Mouse (Mus musculus): ENCODE measurements around the gene Atp13a4. TPM values are rescaled to one million over a fixed set of nuclear protein-coding genes. Genes with fewer than 3 reads are reported as not detected.

The Atp13a4 gene
- total RNA-seq, 2 experiments from 2014 or later, result 15.2 to 17.3 TPM

- Histone ChIP-seq H3K4me3 (no peak overlapping the region), H3K27ac (no peak overlapping the region)
- TF ChIP-seq CTCF (conservative IDR thresholded peaks at IDR 0.05), result no peak
- DNase-seq (ENCODE audit: low spot score in 2 of 2), result no peak
Measured at GRCm38 (mm10) chr16:29533641-29534040, 11.0 kb downstream of the Atp13a4 start.

GRCm38 (mm10) chr16:29527085-29527484, 17.6 kb downstream of the Atp13a4 start:
- no peak for TF ChIP-seq CTCF (conservative IDR thresholded peaks at IDR 0.05)
- DNase-seq (ENCODE audit: low spot score in 2 of 2), result no peak
- H3K4me3 ChIP-seq, result no peak overlapping the region
- no peak overlapping the region for H3K27ac ChIP-seq

- no peak for TF ChIP-seq CTCF (conservative IDR thresholded peaks at IDR 0.05)
- Histone ChIP-seq H3K4me3 (no peak overlapping the region), H3K27ac (no peak overlapping the region)
- DNase-seq (ENCODE audit: low spot score in 2 of 2), result no peak
Measured at GRCm38 (mm10) chr16:29526585-29526984, 18.1 kb downstream of the Atp13a4 start.

- DNase-seq (ENCODE audit: low spot score in 2 of 2), result peak in 1 of 2 experiments; percentile 14
- Histone ChIP-seq H3K27ac (peak overlapping the region; percentile 56; the same call in 1 of the 2 replicates), H3K4me3 (no peak overlapping the region)
- TF ChIP-seq CTCF (conservative IDR thresholded peaks at IDR 0.05), result no peak
Measured at GRCm38 (mm10) chr16:29512495-29512894, 32.2 kb downstream of the Atp13a4 start.

GRCm38 (mm10) chr16:29510743-29511142, 33.9 kb downstream of the Atp13a4 start:
- Histone ChIP-seq H3K4me3 (no peak overlapping the region), H3K27ac (no peak overlapping the region)
- DNase-seq (ENCODE audit: low spot score in 2 of 2), result no peak
- no peak for TF ChIP-seq CTCF (conservative IDR thresholded peaks at IDR 0.05)

GRCm38 (mm10) chr16:29509881-29510280, 34.8 kb downstream of the Atp13a4 start:
- no peak overlapping the region for H3K4me3 ChIP-seq
- H3K27ac ChIP-seq, result no peak overlapping the region
- TF ChIP-seq CTCF (conservative IDR thresholded peaks at IDR 0.05), result no peak
- no peak for DNase-seq (ENCODE audit: low spot score in 2 of 2)

- TF ChIP-seq CTCF (conservative IDR thresholded peaks at IDR 0.05), result no peak
- no peak overlapping the region for H3K4me3 ChIP-seq
- peak; percentile 11 to 33 for DNase-seq (ENCODE audit: low spot score in 2 of 2)
- H3K27ac ChIP-seq, result peak overlapping the region; percentile 69
Measured at GRCm38 (mm10) chr16:29504671-29505070, 40.0 kb downstream of the Atp13a4 start.

DNA sequence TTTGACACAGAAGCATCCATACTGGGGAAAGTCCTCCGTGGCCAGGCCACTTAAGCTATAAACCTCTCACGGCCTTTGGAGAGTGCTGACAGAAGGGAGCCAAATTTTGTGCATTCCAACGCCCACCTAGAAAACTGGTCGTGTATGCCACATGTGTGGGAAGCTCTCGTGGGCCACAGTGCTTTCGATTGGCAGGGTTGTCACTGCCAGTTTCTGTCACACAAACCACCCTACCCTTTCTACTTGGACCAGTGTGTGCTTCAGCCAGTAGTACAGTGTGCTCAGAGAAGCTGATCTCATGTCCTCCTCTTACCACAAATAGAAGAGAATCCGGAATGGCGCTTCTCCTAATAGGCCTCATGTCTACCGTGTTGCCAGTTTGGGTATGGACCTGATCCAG, 40.5 kb downstream of the Atp13a4 start:
- Histone ChIP-seq H3K27ac (peak overlapping the region; percentile 71), H3K4me3 (no peak overlapping the region)
- no peak for TF ChIP-seq CTCF (conservative IDR thresholded peaks at IDR 0.05)
- peak; percentile 2 to 11 for DNase-seq (ENCODE audit: low spot score in 2 of 2)

- DNase-seq (ENCODE audit: low spot score in 2 of 2), result no peak
- Histone ChIP-seq H3K27ac (no peak overlapping the region), H3K4me3 (no peak overlapping the region)
- TF ChIP-seq CTCF (conservative IDR thresholded peaks at IDR 0.05), result no peak
Measured at GRCm38 (mm10) chr16:29491031-29491430, 53.6 kb downstream of the Atp13a4 start.

DNA sequence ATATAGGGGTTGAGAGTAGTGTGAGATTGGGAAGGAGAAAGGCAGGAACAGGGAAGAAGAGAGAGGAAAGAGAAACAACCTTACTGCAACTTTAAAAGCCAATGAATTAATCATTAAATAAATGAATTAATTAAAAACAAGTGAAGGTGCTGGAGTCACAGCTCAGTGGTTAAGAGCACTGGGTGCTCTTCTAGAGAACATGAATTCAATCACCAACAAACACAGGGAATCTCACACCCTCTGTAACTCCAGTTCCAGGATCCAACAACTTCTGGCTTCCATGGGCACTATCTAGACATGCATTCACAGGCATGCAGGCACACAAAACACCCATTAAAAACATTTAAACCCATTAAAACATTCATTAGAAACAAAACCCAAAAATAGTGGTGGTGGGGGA, 63.2 kb downstream of the Atp13a4 start:
- TF ChIP-seq CTCF (conservative IDR thresholded peaks at IDR 0.05), result no peak
- Histone ChIP-seq H3K27ac (no peak overlapping the region), H3K4me3 (no peak overlapping the region)
- DNase-seq (ENCODE audit: low spot score in 2 of 2), result no peak

- no peak for DNase-seq (ENCODE audit: low spot score in 2 of 2)
- Histone ChIP-seq H3K4me3 (no peak overlapping the region), H3K27ac (no peak overlapping the region)
- no peak for TF ChIP-seq CTCF (conservative IDR thresholded peaks at IDR 0.05)
Measured at GRCm38 (mm10) chr16:29480396-29480795, 64.3 kb downstream of the Atp13a4 start.

DNA sequence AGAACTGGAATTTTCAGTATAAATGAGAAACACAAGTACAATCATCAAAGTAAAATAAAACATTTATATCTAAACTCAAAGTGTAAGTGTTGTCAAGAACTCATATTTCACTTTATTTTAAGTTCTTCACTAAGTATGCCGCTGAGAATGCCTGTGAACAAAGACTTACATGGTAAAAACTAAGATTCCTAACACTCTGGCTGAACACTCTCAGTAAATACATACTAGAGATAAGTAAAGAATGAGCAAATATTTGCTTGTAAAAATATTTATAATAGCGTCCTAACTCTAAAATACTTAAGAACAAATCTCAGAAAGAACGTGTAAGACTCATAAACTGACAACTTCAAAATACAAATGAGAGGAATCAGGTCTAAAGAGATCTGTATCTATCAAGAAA, 80.9 kb downstream of the Atp13a4 start:
- Histone ChIP-seq H3K27ac (no peak overlapping the region), H3K4me3 (no peak overlapping the region)
- no peak for DNase-seq (ENCODE audit: low spot score in 2 of 2)
- TF ChIP-seq CTCF (conservative IDR thresholded peaks at IDR 0.05), result no peak

DNA sequence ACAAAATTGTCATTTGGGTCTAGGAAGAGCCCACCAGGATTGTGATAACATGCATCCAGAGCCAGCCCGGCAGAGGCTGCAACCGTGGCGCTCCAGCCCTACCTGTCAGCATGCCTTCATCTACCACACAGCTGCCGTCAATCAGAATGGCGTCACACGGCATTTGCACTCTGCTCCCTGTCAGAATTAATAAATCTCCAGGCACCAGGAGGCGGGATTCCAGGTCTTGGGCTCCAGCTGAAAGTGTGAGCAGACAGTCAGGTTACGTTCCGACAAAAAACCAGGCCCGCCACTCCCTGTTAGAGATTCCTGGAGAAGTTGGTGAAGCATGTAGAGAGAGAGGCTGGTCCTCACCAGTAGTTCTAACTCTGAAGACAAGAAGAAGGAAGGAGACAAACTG, 85.3 kb downstream of the Atp13a4 start:
- Histone ChIP-seq H3K4me3 (no peak overlapping the region), H3K27ac (no peak overlapping the region)
- no peak for TF ChIP-seq CTCF (conservative IDR thresholded peaks at IDR 0.05)
- DNase-seq (ENCODE audit: low spot score in 2 of 2), result no peak

DNA sequence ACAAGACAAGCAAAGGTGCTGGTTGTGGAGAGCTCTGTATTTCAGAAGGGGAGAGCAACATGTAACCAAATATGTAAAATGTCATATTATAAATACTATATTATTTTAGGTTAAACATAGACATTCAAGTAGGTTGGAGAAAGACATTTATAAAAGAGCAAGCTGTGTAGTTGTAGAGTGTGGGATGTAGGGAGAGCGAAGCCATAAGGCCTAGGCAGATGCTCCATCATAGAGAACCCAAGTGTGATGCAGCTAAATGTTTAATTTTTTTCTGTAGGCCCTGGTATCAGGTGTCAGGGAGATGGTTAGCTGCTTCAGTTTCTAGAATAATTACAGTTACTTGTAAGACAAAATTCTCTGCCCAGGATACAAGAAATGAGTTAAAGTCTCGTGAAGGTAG, 87.8 kb downstream of the Atp13a4 start:
- Histone ChIP-seq H3K4me3 (no peak overlapping the region), H3K27ac (no peak overlapping the region)
- peak in 1 of 2 experiments; percentile 23 for DNase-seq (ENCODE audit: low spot score in 2 of 2)
- no peak for TF ChIP-seq CTCF (conservative IDR thresholded peaks at IDR 0.05)

DNA sequence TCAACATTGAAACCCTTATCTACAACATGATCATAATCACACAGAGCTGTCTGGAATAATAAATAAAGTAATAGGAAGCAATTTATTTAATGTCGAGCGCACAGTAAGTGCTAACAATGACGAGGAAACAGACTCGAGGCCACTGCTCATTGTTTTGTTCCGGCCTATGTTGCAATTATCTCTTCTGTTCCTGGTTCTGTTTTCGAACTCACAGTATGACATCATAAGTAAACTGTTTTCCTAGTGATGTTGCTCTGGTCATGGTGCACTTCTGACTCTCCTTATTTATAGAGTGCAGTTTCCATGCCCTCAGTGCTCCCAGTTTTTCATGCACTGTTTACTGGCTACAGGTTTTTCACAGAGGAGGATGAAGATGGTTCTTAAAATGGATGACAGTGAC, 91.4 kb downstream of the Atp13a4 start:
- TF ChIP-seq CTCF (conservative IDR thresholded peaks at IDR 0.05), result no peak
- no peak for DNase-seq (ENCODE audit: low spot score in 2 of 2)
- no peak overlapping the region for H3K4me3 ChIP-seq
- no peak overlapping the region for H3K27ac ChIP-seq
